Mouse (Mus musculus) intestine, embryonic 14.5 days (tissue): ENCODE results near the gene Cd72. TPM values are rescaled to one million over a fixed set of nuclear protein-coding genes. Genes with fewer than 3 reads are reported as not detected.

Experiments
- ATAC-seq: fragments of 200-750 bp; cut with Nextera tagmentation; replicated peaks from 2 replicates; pipeline ENCODE4 v1.8.0; 2017; ENCODE audit warnings: low read depth, moderate number of reproducible peaks, moderate TSS enrichment, moderate library complexity; ENCODE audit not compliant: low FRiP score, low TSS enrichment
- DNase-seq: peaks from one replicate; pipeline ENCODE4 v3.0.0-alpha.2; 2018; ENCODE audit warnings: low spot score
- H3K27ac ChIP-seq: fragments of 300-500 bp; sonication (generic); 2 replicates; pipeline ENCODE4 v1.5.1; 2014; ENCODE audit warnings: low read depth, mild to moderate bottlenecking, control low read depth
- H3K27me3 ChIP-seq: fragments of 300-500 bp; sonication (generic); replicated peaks from 2 replicates; pipeline ENCODE4 v1.6.1; 2014; ENCODE audit warnings: low read length, control low read depth; ENCODE audit not compliant: control insufficient read depth, insufficient read depth
- H3K36me3 ChIP-seq: fragments of 300-500 bp; sonication (generic); 2 replicates; pipeline ENCODE4 v1.6.1; 2014; ENCODE audit warnings: low read length, control low read depth; ENCODE audit not compliant: control insufficient read depth, insufficient read depth
- H3K4me1 ChIP-seq: fragments of 300-500 bp; sonication (generic); replicated peaks from 2 replicates; pipeline ENCODE4 v1.6.1; 2014; ENCODE audit warnings: low read length, control low read depth, mixed read lengths; ENCODE audit not compliant: control insufficient read depth, insufficient read depth
- H3K4me2 ChIP-seq: fragments of 300-500 bp; sonication (generic); 2 replicates; pipeline ENCODE4 v1.6.1; 2014; ENCODE audit warnings: low read length
- H3K4me3 ChIP-seq: fragments of 300-500 bp; sonication (generic); 2 replicates; pipeline ENCODE4 v1.5.1; 2014; ENCODE audit warnings: low read depth, low read length, control low read depth, mixed read lengths
- H3K9ac ChIP-seq: fragments of 300-500 bp; sonication (generic); 2 replicates; pipeline ENCODE4 v1.6.1; 2014; ENCODE audit warnings: mild to moderate bottlenecking, low read length
- H3K9me3 ChIP-seq: fragments of 300-500 bp; sonication (generic); 2 replicates; pipeline ENCODE4 v1.6.1; 2016; ENCODE audit warnings: low read length, control low read depth; ENCODE audit not compliant: control insufficient read depth
- WGBS: fragments of 180-500 bp; shearing (Covaris S2); extraction: QIAGEN DNeasy Blood & Tissue Kit; methylation state at CpG from one replicate; pipeline ENCODE4 v1.1.7; 2014; 5-methylcytosine and 5-hydroxymethylcytosine counted together
- polyA plus RNA-seq: library from polyadenylated mRNA; unstranded; fragments of >200 nt; fragmentation: Nextera tagmentation; extraction: Ambion mirVana; gene quantifications from 2 replicates; pipeline ENCODE4 v1.2.1, GENCODE M21; 2014

Cd72 gene
- 4.2 and 4.8 TPM in 2 replicates for polyA plus RNA-seq

DNA sequence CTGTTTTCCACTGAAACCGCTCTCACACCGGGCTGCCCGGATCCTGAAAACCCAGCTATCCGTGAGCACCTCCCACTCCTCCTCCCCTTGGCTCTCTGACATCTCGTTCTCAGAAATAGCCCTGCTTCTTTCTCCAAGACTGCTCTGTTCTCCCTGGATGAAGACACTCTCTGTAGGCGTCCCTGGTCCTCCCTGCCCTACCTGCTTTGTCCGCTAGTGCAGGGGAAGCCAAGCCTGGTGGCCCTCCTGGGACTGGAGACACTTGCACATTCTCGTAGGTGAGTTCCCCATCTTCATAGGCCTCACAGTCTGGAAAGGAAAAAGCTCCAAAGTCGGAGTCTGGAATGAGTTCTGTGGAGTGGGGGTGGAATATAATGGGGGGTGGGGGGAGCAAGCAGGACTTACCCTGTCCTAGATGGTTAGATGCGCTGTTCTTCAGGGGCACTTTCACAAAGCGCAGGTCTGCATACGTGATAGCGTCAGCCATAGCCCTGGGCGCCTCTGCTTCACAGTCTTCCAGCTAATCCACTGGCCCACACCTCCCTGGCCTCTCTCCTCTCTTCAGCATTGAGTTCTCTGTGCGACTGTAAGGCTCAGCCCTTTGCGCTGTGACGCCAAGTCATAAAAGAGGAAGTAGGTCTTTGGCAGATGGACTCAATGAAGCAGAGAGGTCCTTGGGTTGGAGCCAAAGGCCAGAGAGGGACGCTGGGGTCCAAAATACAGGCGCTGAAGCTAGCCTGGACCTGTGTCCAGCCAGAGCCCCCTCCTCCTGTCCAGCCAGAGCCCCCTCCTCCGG lies at the start of gene Cd72:
Gene Cd72, minus strand, starts transcription at position 588 of the 796 bp plus-strand sequence.
- 29% methylated on average over 20 of the region's 20 CpGs for WGBS
- H3K4me3 ChIP-seq: peak within 1 kb of the TSS; percentile 20
- peaks cover 30% of the 10 kb centered on the region for H3K27me3 ChIP-seq
- ATAC-seq (no peak; the same call in 1 of the 2 replicates), DNase-seq (no peak)
- H3K4me2 ChIP-seq: peak within 1 kb of the TSS; percentile 42
- H3K9ac ChIP-seq: peak within 1 kb of the TSS; percentile 13; the same call in 1 of the 2 replicates
- H3K9me3 ChIP-seq: no peaks in the 10 kb centered on the region
- H3K36me3 ChIP-seq: no peaks in the 10 kb centered on the region
- H3K4me1 ChIP-seq: peaks cover 15% of the 10 kb centered on the region
- H3K27ac ChIP-seq: no peak within 1 kb of the TSS

DNA sequence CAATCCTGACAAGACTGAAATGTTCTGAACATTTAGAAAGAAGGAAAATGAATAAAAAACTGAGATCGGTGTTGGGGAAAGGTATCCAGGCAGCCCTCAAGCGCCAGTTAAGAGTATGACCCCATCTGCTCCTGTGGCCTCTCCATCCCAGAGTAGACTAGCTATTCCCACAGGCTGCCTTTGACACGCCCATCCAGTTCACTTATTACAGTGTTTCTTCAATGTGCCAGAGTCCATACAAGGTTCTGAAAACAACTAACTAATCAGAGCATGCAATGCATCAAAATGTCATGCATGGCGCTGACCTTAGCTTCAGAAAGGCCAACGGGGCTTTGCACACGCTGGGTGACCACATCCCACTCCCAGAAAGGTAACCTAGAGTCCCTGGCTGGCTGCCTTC lies 49.1 kb upstream of the Cd72 start:
- Histone ChIP-seq H3K36me3 (no peaks in the 10 kb centered on the region), H3K27ac (no peak overlapping the region), H3K9ac (no peak overlapping the region), H3K4me1 (peaks cover 11% of the 10 kb centered on the region), H3K27me3 (no peaks in the 10 kb centered on the region), H3K4me2 (no peak overlapping the region), H3K9me3 (no peaks in the 10 kb centered on the region), H3K4me3 (no peak overlapping the region)
- 82% methylated on average over 6 of the region's 6 CpGs for WGBS
- ATAC-seq: no peak
- no peak for DNase-seq

DNA sequence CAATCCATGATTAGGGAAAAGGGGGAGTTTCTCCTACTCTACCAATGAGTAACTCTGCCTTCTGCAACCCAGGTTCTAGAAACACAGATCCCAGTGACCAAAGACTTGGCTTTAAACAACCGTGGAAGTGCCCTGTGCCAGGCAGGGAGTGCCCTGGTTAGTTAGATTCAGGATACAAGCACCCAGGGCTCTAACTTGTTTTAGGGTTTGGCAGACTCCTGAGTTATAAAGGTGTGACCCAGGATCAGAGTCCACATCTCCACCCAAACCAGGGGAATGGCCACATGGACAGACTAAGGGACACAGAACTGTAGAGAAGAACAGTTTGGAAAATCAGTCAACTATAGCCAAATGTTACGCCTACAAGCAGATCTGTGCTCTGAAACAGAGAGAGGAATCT lies 48.6 kb upstream of the Cd72 start:
- no peaks in the 10 kb centered on the region for H3K9me3 ChIP-seq
- no peak overlapping the region for H3K4me3 ChIP-seq
- no peak overlapping the region for H3K9ac ChIP-seq
- 70% methylated on average over 2 of the region's 2 CpGs for WGBS
- ATAC-seq (no peak), DNase-seq (no peak)
- H3K36me3 ChIP-seq: no peaks in the 10 kb centered on the region
- H3K27me3 ChIP-seq: no peaks in the 10 kb centered on the region
- peaks cover 13% of the 10 kb centered on the region for H3K4me1 ChIP-seq
- no peak overlapping the region for H3K4me2 ChIP-seq
- H3K27ac ChIP-seq: no peak overlapping the region

DNA sequence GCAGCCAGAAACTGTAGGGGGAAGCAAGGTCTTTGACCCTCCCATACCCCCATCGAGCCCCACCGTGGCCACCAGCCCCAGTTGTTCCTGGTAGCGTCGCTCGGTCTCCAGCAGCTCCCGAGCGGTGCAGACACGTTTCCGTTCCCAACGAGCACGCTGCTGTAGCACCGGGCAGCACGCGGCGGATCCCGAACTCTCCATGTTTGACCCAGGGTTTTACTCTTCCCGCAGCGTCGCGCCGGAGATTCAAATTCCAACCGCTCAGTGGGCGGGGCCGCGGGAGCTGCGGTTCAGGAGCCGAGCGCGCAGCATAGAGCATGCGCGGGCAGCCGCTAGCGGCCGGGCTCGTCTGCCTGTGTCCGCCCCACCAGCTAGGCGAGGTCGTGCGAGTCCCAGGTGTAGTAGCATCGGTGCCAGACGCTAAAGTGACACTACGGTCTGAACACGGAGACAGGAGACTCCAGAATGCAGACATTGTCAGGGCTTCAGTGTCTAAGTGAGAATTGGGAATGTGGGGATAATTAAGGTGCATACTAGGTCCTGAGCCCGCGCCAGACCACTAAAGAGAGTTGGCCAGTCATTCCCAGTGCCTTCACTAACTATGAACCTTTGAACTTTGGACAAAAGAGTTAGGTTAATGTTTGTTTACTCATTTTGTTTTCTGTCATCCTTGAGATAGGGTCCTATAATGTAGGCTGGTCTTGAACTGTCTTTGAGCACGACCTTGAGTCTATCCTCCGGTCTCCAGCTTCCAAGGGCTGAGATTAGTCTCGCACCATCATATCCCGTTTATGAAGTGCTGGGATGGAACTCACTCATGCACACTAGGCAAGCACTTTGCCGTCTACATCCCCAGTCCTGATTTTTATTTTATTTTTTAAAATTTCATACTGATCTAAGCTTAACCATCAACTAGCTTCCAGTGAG lies 45.2 kb upstream of the Cd72 start, which contains the start of gene Arhgef39:
Gene Arhgef39, minus strand, starts transcription at position 289 of the 927 bp plus-strand sequence.
- peak within 1 kb of the TSS; percentile 72 for H3K4me2 ChIP-seq
- peaks cover 20% of the 10 kb centered on the region for H3K4me1 ChIP-seq
- DNase-seq (peak; percentile 87), ATAC-seq (peak; percentile 87)
- peak within 1 kb of the TSS; percentile 57 for H3K27ac ChIP-seq
- no peaks in the 10 kb centered on the region for H3K9me3 ChIP-seq
- H3K36me3 ChIP-seq: peaks cover 18% of the 10 kb centered on the region
- H3K4me3 ChIP-seq: peak within 1 kb of the TSS; percentile 71
- H3K27me3 ChIP-seq: no peaks in the 10 kb centered on the region
- peak within 1 kb of the TSS; percentile 77 for H3K9ac ChIP-seq
- WGBS: 8% methylated on average over 50 of the region's 50 CpGs

DNA sequence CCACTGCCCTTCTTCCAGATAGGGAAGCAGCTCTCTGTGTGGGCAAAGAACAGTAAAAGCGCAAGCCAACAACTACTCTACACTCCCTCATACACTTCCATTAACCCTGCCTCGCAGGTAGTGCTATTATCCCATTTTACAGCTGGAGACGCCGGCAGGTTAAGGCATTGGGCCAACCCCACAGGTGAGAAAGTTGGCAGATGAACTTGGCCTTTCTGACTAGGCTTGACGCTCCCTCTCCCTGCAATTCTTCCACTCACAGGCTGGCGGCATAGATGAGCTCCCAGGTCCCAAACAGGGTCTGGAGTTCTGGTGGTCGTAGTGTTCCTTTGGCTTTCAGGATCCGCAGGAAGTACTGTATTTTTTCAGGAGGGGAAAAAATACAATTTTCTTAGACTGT lies 44.6 kb upstream of the Cd72 start:
- no peaks in the 10 kb centered on the region for H3K9me3 ChIP-seq
- WGBS: 15% methylated on average over 8 of the region's 8 CpGs
- peak overlapping the region; percentile 77 for H3K9ac ChIP-seq
- ATAC-seq (peak; percentile 44; the same call in 1 of the 2 replicates), DNase-seq (peak; percentile 69)
- peaks cover 26% of the 10 kb centered on the region for H3K4me1 ChIP-seq
- peaks cover 18% of the 10 kb centered on the region for H3K36me3 ChIP-seq
- peak overlapping the region; percentile 71 for H3K4me3 ChIP-seq
- H3K27me3 ChIP-seq: no peaks in the 10 kb centered on the region
- peak overlapping the region; percentile 57; the same call in 1 of the 2 replicates for H3K27ac ChIP-seq
- H3K4me2 ChIP-seq: peak overlapping the region; percentile 72

DNA sequence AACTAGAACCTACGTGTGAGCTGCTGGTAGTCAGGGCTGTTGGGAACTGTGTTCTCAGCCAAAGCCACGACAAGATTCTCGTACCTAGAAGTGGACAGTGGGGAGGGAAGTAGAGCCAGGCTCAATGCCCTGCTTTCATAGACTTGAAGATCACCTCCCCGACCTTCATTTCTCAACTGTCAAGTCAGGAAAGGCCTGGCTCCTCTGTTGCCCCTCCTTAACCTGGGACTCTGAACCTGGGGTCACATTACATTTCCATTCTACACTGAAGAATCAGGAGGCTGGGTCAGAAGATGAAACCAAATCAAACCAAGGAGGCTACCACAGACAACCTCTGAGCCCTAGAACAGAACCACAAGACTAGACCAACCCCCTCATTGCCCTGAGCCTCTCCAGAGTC lies 43.5 kb upstream of the Cd72 start:
- no peaks in the 10 kb centered on the region for H3K9me3 ChIP-seq
- ATAC-seq (no peak), DNase-seq (no peak)
- peaks cover 26% of the 10 kb centered on the region for H3K4me1 ChIP-seq
- 54% methylated on average over 4 of the region's 4 CpGs for WGBS
- no peaks in the 10 kb centered on the region for H3K27me3 ChIP-seq
- H3K4me3 ChIP-seq: peak overlapping the region; percentile 71
- H3K4me2 ChIP-seq: peak overlapping the region; percentile 72
- peak overlapping the region; percentile 77 for H3K9ac ChIP-seq
- H3K27ac ChIP-seq: no peak overlapping the region
- peaks cover 18% of the 10 kb centered on the region for H3K36me3 ChIP-seq

DNA sequence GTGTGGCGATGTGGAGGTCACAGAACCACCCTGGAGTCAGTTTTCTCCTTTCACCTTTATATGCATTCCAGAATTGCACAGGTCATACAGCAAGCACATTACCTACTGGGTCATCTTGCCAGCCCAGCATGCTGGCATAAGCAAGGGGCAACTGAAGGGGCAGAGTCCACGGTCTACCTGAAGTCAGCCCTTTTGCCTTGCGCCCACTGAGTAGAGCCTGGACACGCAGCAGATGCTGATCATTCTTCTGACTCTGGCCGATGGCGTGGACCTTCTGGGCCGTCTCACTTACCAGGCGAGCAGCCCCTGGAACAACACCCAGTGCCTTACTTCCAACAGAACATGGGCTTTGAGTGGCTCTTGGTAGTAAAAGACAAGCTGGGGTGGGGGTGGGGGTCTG lies 43.0 kb upstream of the Cd72 start:
- Histone ChIP-seq H3K9ac (no peak overlapping the region), H3K27me3 (no peaks in the 10 kb centered on the region), H3K4me2 (peak overlapping the region; percentile 72; the same call in 1 of the 2 replicates), H3K4me1 (peaks cover 26% of the 10 kb centered on the region), H3K9me3 (no peaks in the 10 kb centered on the region), H3K27ac (no peak overlapping the region), H3K4me3 (no peak overlapping the region), H3K36me3 (peaks cover 18% of the 10 kb centered on the region)
- ATAC-seq (no peak), DNase-seq (no peak)
- 95% methylated on average over 8 of the region's 8 CpGs for WGBS

DNA sequence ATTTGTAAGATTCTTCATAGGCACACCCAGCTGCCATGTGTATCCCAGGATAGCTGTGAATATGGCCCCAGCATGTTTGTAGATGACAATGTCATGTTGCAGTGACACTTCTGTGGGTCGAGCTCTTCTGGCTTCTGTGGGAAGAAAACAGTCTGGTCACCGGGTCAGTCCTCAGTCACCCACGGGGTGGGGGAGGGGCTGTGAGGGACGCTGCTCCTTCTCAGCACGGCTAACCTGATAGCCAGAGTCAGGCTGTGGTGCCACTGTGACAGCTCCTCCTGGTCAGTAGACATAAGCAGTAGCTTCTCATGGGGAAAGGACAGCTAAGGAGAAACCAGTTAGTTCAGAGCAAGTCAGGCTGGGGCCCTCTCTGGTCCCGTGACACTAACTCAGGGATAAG lies 42.2 kb upstream of the Cd72 start:
- no peaks in the 10 kb centered on the region for H3K9me3 ChIP-seq
- H3K27me3 ChIP-seq: no peaks in the 10 kb centered on the region
- H3K4me2 ChIP-seq: no peak overlapping the region
- no peak overlapping the region for H3K27ac ChIP-seq
- ATAC-seq (no peak), DNase-seq (no peak)
- H3K36me3 ChIP-seq: peaks cover 18% of the 10 kb centered on the region
- H3K4me3 ChIP-seq: no peak overlapping the region
- peaks cover 26% of the 10 kb centered on the region for H3K4me1 ChIP-seq
- WGBS: 72% methylated on average over 6 of the region's 6 CpGs
- no peak overlapping the region for H3K9ac ChIP-seq
